Mouse (Mus musculus) ES-Bruce4 (cell line): ENCODE data around the gene Svs5. TPM values are rescaled to one million over a fixed set of nuclear protein-coding genes. Genes with fewer than 3 reads are reported as not detected.

Experiments
- H3K27ac ChIP-seq: 2 replicates; pipeline ENCODE4 v1.5.1; 2012; ENCODE audit warnings: low read length, inconsistent platforms; ENCODE audit not compliant: insufficient read depth
- H3K27me3 ChIP-seq: 2 replicates; pipeline ENCODE4 v1.6.1; 2012; ENCODE audit warnings: mild to moderate bottlenecking, low read length, inconsistent platforms; ENCODE audit not compliant: control insufficient read depth, poor library complexity, insufficient read depth, severe bottlenecking
- H3K36me3 ChIP-seq: 2 replicates; pipeline ENCODE4 v1.6.1; 2012; ENCODE audit warnings: inconsistent platforms, mild to moderate bottlenecking, low read length, moderate library complexity; ENCODE audit not compliant: control insufficient read depth, poor library complexity, insufficient read depth, severe bottlenecking
- H3K4me1 ChIP-seq: one replicate; pipeline ENCODE4 v1.8.1; 2011; ENCODE audit warnings: low read length; ENCODE audit not compliant: control insufficient read depth, insufficient read depth
- H3K4me3 ChIP-seq: 2 replicates; pipeline ENCODE4 v1.5.1; 2011; ENCODE audit warnings: low read depth, mild to moderate bottlenecking, low read length
- H3K9ac ChIP-seq: 2 replicates; pipeline ENCODE4 v1.6.1; 2012; ENCODE audit warnings: low read depth, mild to moderate bottlenecking, inconsistent platforms; ENCODE audit not compliant: poor library complexity, severe bottlenecking
- H3K9me3 ChIP-seq: replicated peaks from 2 replicates; pipeline ENCODE4 v1.6.1; 2012; ENCODE audit warnings: mild to moderate bottlenecking, low read length, inconsistent platforms; ENCODE audit not compliant: control insufficient read depth, poor library complexity, insufficient read depth, severe bottlenecking
- CTCF ChIP-seq: IDR thresholded peaks from one replicate; pipeline ENCODE4 v1.8.1; 2011; ENCODE audit warnings: low read depth, low read length
- EP300 ChIP-seq: IDR thresholded peaks from 2 replicates; pipeline ENCODE4 v1.6.1; 2011; ENCODE audit warnings: low read depth, low read length; ENCODE audit not compliant: insufficient read depth
- POLR2A ChIP-seq: IDR thresholded peaks from one replicate; pipeline ENCODE4 v1.8.1; 2011; ENCODE audit warnings: low read length; ENCODE audit not compliant: insufficient read depth
- polyA plus RNA-seq: library from polyadenylated mRNA; stranded (reverse); fragments of >200 nt; gene quantifications from 2 replicates; pipeline ENCODE4 v1.2.4, GENCODE M21; 2011; ENCODE audit warnings: low read depth; ENCODE audit not compliant: missing spikeins, insufficient read depth, insufficient read length

The Svs5 gene
- polyA plus RNA-seq, 1 experiment, result not detected

- Histone ChIP-seq H3K4me3 (no peak overlapping the region), H3K27me3 (no peaks in the 10 kb centered on the region; the same call in 1 of the 2 replicates), H3K9ac (no peak overlapping the region), H3K4me1 (no peaks in the 10 kb centered on the region), H3K9me3 (0 out of 2 replicates have a peak, but pooled peaks cover 2% of the 10 kb centered on the region), H3K36me3 (no peaks in the 10 kb centered on the region), H3K27ac (no peak overlapping the region)
- TF ChIP-seq CTCF (no peak), POLR2A (no peak), EP300 (no peak)
These were observed 16.4 kb downstream of the Svs5 start for GRCm38 (mm10) chr2:164348980-164349379.

GRCm38 (mm10) chr2:164352697-164353096, 20.2 kb downstream of the Svs5 start:
- H3K27ac ChIP-seq, result no peak overlapping the region
- no peaks in the 10 kb centered on the region for H3K36me3 ChIP-seq
- no peak overlapping the region for H3K4me3 ChIP-seq
- H3K27me3 ChIP-seq, result no peaks in the 10 kb centered on the region; the same call in 1 of the 2 replicates
- no peak for TF ChIP-seq EP300
- no peak overlapping the region for H3K9ac ChIP-seq
- 0 out of 2 replicates have a peak, but pooled peaks cover 2% of the 10 kb centered on the region for H3K9me3 ChIP-seq
- H3K4me1 ChIP-seq, result no peaks in the 10 kb centered on the region

GRCm38 (mm10) chr2:164353356-164353755, 20.8 kb downstream of the Svs5 start:
- Histone ChIP-seq H3K27me3 (no peaks in the 10 kb centered on the region; the same call in 1 of the 2 replicates), H3K27ac (no peak overlapping the region), H3K4me1 (no peaks in the 10 kb centered on the region), H3K4me3 (no peak overlapping the region), H3K9ac (no peak overlapping the region), H3K36me3 (no peaks in the 10 kb centered on the region), H3K9me3 (0 out of 2 replicates have a peak, but pooled peaks cover 2% of the 10 kb centered on the region)
- TF ChIP-seq POLR2A (no peak), CTCF (no peak), EP300 (no peak)

- no peak overlapping the region for H3K9ac ChIP-seq
- no peaks in the 10 kb centered on the region for H3K4me1 ChIP-seq
- H3K36me3 ChIP-seq, result no peaks in the 10 kb centered on the region
- H3K27ac ChIP-seq, result no peak overlapping the region
- H3K9me3 ChIP-seq, result no peaks in the 10 kb centered on the region
- H3K27me3 ChIP-seq, result no peaks in the 10 kb centered on the region; the same call in 1 of the 2 replicates
- TF ChIP-seq CTCF (no peak), POLR2A (no peak), EP300 (no peak)
- no peak overlapping the region for H3K4me3 ChIP-seq
These were observed 23.8 kb downstream of the Svs5 start for GRCm38 (mm10) chr2:164356177-164356967.

- Histone ChIP-seq H3K4me1 (no peaks in the 10 kb centered on the region), H3K27ac (no peak overlapping the region), H3K9me3 (no peaks in the 10 kb centered on the region), H3K36me3 (no peaks in the 10 kb centered on the region), H3K4me3 (no peak overlapping the region), H3K27me3 (no peaks in the 10 kb centered on the region; the same call in 1 of the 2 replicates), H3K9ac (no peak overlapping the region)
- TF ChIP-seq CTCF (peak; percentile 56), EP300 (no peak)
These were observed 25.8 kb downstream of the Svs5 start for GRCm38 (mm10) chr2:164358373-164358772.

GRCm38 (mm10) chr2:164359031-164359430, 26.5 kb downstream of the Svs5 start:
- Histone ChIP-seq H3K4me3 (no peak overlapping the region), H3K36me3 (no peaks in the 10 kb centered on the region), H3K4me1 (no peaks in the 10 kb centered on the region), H3K27ac (no peak overlapping the region), H3K9ac (no peak overlapping the region), H3K9me3 (no peaks in the 10 kb centered on the region), H3K27me3 (no peaks in the 10 kb centered on the region; the same call in 1 of the 2 replicates)
- TF ChIP-seq POLR2A (no peak), EP300 (no peak), CTCF (no peak)
